Mouse (Mus musculus) thymus, postnatal 0 days (tissue): ENCODE data around the gene Wdr62. TPM values are rescaled to one million over a fixed set of nuclear protein-coding genes. Genes with fewer than 3 reads are reported as not detected.
A peak's percentile ranks its signal among the peaks of the same experiment; 100 is the strongest.
"Not testable (repeated sequence)": the region's sequence is repeated elsewhere in the genome, so short reads cannot be mapped to it uniquely, and the experiment has no call there.

Experiments
- DNase-seq: peaks from one replicate; pipeline ENCODE4 v3.0.0-alpha.2; 2015; ENCODE audit warnings: low spot score
- polyA plus RNA-seq: library from polyadenylated mRNA; unstranded; fragments of >200 nt; fragmentation: Nextera tagmentation; extraction: Ambion mirVana; gene quantifications from 2 replicates; pipeline ENCODE4 v1.2.1, GENCODE M21; 2015

The Wdr62 gene
- polyA plus RNA-seq, 1 experiment from 2014 or later: 7.8 TPM

DNA sequence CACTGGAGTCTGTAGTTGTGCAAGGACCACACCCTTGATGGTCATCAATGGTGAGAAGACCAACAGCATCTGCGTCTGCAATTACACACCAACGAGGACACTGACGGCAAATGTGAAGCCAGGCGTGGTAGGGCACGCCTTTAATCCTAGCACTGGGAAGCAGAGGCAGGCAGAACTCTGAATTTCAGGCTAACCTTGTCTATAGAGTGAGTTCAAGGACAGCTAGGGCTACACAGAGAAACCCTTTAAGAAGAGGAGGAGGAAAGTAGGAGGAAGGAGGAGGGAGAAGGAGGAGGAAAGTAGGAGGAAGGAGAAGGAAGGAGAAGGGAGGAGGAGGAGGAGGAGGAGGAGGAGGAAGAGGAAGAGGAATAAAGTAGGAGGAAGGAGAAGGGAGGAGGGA is 14.7 kb downstream of the Wdr62 start:
- DNase-seq: no peak

GRCm38 (mm10) chr7:30265041-30265440 is 15.2 kb downstream of the Wdr62 start:
- no peak for DNase-seq

DNA sequence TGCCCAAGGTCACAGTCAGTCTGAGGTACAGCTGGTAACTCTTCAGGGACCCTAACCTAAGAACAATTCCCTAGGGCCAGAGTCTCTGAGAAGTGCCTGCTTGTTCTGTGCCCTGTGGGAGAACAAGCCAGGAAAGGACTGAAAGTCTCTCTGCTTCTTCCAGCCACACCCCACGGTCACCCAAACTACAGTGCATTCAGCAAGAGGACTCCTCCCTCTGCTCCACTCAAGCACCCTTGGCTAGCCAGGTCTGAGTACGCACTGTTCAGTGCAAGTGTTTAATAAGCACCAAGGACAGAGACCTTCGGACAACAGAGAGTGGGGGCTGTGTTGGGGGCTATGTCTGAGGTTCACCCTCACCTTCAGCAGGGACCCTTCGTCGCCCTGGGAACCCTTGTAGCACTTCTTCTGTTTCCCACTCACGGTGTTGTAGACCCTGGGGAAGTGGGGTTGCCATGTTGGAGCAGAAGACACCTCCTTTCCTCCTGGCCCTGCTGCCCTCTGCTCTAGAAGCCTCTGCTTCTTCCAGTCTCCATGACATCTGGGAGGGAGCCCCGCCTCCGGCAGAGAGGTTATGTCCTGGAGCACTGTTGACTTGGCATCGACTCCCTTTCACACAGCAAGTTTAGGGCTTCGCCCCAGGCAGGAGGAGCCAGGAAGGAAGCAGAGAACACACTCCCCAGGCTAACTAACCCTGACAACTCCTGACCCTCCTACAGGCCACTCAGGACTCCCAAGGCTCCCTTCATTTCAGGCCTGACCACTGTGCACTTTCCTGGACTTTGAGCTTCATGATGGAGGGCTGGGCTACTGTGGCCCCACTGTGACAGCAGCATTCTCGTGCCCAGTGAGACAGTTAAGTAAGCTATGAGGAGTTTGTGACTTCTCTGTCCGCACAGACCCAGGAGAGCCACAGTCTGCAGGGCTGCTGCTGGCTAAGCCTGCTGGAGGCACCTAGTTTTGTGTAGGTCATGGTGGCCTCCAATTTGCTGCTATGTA is 28.0 kb downstream of the Wdr62 start:
- no peak for DNase-seq

DNA sequence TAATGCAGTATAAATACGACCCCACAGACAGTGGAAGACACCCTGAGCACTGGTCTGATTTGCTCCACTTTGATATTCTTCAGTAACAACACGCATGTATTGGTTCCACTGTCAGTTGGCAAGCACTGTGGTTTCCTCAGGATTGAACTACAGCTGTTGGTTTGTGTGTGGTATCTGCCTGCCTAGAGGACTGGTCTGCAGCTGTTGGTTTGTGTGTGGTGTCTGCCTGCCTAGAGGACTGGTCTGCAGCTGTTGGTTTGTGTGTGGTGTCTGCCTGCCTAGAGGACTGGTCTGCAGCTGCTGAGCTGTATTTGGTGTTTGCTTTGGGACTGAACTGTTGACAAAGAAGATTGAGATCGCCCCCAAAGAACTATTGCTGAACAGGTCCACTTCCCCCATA is 42.8 kb downstream of the Wdr62 start:
- not testable (repeated sequence) for DNase-seq

- DNase-seq: no peak
Measured at GRCm38 (mm10) chr7:30235625-30236024, 44.6 kb downstream of the Wdr62 start, which contains the start of gene Ovol3. Gene Ovol3 (minus strand): TSS chr7:30235725.

- DNase-seq: no peak
Measured at GRCm38 (mm10) chr7:30235091-30235490, 45.1 kb downstream of the Wdr62 start.

DNA sequence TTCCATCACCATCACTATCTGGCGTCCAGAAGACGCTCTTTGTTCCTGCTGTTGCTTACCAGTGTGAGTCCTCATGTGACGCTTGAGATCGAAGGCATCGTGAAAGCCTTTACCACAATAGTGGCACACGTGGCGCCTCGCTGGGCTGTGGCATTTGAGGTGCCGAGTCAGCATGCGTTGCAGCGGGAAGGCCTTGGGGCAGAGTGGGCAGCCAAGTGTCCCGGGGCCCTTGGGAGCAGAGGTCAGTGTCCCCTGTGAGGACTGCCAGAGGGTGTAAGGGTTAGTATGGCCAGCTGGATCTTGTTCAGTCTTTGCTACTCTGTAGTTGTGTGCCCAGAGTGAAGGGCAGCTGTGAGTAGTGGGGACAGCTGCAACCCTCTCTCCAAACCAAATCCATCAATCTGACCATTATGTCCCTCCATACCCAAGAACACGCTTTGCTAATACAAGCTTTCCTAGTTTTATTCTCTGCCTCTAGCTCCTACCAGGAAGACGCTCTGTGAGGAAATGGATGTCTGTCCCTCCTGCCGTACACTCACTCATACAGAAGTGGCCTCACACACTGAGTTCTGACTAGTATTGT is 45.9 kb downstream of the Wdr62 start:
- no peak for DNase-seq

DNA sequence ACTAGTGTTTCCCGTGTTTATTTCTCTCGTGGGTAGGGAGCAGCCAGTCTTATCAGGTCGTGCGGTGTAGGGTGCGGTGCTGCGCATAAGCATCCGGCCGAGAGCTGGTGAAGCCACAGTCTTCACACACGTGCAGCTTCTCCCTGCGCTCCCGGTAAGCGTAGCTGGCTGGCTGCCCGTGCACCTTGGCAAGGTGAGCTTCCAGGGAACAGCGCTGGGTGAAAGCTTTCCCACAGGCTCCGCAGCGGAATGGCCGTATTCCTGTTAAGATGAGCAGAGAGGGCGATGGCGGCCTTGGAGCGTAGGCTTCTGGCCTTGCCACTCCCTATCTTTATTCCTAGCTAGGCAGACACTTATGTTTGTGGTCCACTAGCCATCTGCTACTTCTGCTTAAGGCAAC is 46.8 kb downstream of the Wdr62 start:
- no peak for DNase-seq

DNA sequence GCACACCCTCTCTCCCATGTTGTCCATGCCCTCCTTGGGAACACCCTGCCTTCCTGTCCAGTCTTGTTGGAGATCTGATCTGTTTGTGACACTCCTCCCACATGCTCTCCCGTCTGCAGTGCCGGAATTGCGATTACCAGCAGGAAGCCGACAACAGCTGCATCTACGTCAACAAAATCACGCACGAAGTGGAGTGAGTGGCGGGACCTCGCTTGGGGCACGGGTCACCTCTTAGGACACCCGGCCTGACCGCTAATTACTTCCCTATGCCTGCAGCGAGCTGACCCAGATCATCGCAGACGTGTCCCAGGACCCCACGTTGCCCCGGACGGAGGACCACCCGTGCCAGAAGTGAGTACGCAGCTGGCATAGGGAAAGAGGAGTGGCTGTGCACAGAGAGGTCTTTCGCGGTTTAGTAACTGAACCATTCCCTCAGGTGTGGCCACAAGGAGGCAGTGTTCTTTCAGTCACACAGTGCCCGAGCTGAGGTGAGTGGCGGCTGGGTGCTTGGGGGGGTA is 47.5 kb downstream of the Wdr62 start:
- DNase-seq: peak; percentile 70

DNA sequence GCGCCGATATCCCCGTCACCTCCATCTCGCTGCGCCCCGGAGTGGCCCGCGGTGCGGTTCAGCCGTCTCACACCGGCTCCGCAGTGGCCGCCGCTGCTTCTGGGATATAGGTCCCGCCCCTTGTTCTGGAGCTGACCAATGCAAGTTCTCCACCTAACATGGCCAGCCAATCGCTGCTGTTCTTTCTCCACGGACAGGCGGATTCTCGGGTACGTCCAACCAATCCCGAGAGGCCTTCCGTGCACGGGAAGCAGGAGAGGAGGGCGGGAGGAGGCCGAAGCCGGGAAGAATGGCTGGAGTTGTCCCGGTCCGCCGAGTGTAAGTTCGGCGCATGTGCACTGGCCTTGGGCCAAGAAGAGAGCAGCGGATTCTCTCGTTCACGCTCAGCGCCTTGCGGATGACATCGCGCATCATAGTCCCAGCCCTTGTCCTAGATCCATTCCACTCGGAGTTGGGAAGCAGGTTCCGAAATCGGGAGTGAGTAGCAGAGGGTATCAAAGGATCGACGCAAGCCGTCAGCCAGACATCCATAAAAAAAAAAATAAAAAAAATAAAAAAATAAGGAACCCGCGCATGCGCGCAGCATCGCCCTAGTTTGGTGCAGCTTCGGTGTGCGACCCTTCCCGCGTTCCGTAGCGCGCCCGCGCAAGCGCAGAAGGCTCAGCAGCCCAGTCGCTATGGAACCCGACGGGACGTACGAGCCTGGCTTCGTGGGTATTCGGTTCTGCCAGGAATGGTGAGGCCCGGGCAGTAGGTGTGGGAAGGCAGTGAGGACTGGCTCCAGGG is 48.4 kb downstream of the Wdr62 start, which contains the start of the genes Polr2i and Tbcb:
Gene Polr2i, plus strand, starts transcription at position 280 of the 786 bp plus-strand sequence.
Gene Tbcb, minus strand, starts transcription at position 604 of the 786 bp plus-strand sequence.
- peak; percentile 95 for DNase-seq

GRCm38 (mm10) chr7:30231328-30231668 is 48.9 kb downstream of the Wdr62 start:
- no peak for DNase-seq

DNA sequence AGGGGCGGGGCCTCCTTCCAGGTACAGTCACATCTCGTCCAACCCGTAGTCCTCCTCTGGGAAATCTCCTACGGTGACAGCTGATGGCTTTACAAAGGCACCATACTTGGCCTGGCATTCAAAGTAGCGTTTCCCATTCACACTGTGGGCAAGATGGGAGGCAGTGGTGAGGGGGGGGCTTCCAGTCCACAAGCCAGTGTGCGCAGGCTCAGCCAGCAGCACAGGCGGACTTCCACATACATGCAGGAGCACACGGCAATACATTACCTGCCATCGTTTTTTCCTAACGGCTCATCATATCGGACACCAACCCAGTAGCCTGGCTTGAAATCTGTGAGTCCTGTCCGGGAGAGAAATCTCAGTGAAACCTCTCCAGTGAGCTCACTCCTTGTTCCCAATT is 56.0 kb downstream of the Wdr62 start:
- no peak for DNase-seq

DNA sequence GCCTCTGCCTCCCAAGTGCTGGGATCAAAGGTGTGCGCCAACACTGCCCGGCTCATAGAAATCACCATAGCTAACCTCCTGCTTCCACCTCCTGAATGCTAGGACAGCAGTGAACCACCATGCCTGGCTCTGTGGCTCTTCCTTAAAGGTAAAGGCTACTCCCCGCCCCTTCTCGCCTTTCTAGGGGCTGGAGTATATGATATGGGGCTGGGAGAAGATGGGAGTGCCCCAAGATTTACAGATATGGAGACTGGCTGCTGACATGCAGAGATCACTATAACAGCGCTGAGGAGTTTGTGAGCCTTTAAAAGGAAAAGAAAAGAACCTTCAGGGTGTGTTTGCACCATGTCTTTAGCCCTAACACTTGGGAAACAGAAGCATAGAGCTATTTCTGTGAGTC is 58.0 kb downstream of the Wdr62 start:
- no peak for DNase-seq

DNA sequence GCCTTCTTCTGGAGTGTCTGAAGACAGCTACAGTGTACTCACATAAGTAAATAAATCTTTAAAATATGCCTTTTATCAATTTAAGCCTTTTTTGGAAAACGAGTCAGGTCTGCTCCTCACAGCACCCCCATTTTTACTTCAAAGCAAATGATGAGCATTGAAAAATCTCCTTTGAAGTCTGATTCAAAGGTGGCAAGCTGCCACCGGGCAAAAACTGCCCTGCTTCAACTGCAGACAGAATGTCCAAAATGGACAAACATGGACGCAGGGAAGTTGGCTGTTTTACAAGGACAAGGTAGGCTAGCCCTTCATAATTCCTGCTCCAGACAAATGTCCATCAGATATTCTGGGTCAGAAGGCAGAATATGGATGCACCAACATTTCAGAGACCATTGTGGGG is 58.8 kb downstream of the Wdr62 start:
- DNase-seq: no peak

DNA sequence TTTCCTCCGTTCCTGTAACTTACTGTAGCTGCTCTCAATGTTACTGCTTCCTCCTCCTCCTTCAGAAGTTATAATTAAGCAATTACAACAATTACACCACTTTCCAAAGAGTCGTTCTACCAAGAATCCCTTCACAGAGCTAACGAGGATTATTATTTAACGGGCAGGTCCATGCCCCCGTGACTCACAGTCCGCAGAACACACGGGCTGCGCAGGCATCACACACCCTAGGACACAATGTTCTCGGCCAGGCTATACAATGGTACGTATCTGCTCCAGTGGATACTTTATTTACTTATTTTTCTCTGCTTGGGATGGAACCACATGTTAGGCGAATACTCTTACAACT is 60.2 kb downstream of the Wdr62 start:
- DNase-seq: no peak

GRCm38 (mm10) chr7:30219293-30220007 is 60.8 kb downstream of the Wdr62 start:
- peak; percentile 82 for DNase-seq

GRCm38 (mm10) chr7:30217277-30217676 is 62.9 kb downstream of the Wdr62 start:
- DNase-seq: no peak

- DNase-seq: peak; percentile 84
Measured at GRCm38 (mm10) chr7:30216723-30217151, 63.5 kb downstream of the Wdr62 start.

DNA sequence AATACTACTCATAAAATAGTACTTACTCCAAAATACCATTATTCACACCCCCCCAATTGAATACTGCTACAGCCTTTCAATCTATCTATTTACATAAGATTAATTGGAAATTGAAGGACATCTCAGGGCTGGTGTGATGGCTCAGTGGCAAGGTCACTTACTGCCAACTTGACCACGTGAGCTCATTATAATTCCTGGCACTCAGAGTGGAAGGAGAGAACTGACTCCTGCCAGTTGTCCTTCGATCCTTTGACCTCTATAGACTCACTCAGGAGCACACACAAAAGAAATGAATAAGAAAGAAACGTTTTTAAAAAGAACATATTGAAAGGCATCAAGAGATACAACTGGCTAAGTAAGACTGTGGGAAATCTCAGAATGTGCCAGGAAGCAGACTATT is 64.3 kb downstream of the Wdr62 start:
- DNase-seq: no peak

- no peak for DNase-seq
Measured at GRCm38 (mm10) chr7:30213881-30214280, 66.3 kb downstream of the Wdr62 start.

GRCm38 (mm10) chr7:30211025-30211424 is 69.2 kb downstream of the Wdr62 start:
- DNase-seq: no peak
